In genomic region chr9:44606646-44607045, GRCm38 (mm10) we compare ENCODE assay signal across 11 mouse cellular contexts. TPM values are rescaled to one million over a fixed set of nuclear protein-coding genes. Genes with fewer than 3 reads are reported as not detected.
A peak's percentile ranks its signal among the peaks of the same experiment; 100 is the strongest.
DNase-seq lines count a peak whose midpoint lies in the region; ATAC-seq and TF ChIP-seq lines count a peak whose summit lies in the region.
"Had no signal": no experiment of that assay in that cellular context is flagged by ENCODE, and none has a peak within 500 bp of the region (broad histone marks: within the 10 kb centered on the region; RNA-seq: fewer than 3 reads in every experiment).

No protein-coding gene starts in this region.

- no peaks in the 10 kb centered on the region for H3K9me3 ChIP-seq in CH12.LX (replicated peaks; ENCODE audit: low read length)
- H3K9me3 ChIP-seq in hindbrain, embryonic 14.5 days (ENCODE audit: control insufficient read depth, low read length), result no peaks in the 10 kb centered on the region

- H3K79me2 ChIP-seq in heart, adult 2 months (replicated peaks; ENCODE audit: control insufficient read depth, insufficient read depth, low read length), result peaks cover 16% of the 10 kb centered on the region
- H3K79me2 ChIP-seq in CH12.LX (replicated peaks; ENCODE audit: control insufficient read depth, extremely low read depth, insufficient read depth, poor library complexity, severe bottlenecking), result peaks cover 77% of the 10 kb centered on the region
- peaks cover 96% of the 10 kb centered on the region for H3K79me2 ChIP-seq in macrophage (ENCODE audit: inconsistent target)

- peak overlapping the region; percentile 4; the same call in 1 of the 2 replicates for H3K4me3 ChIP-seq in heart, adult 2 months
- H3K4me3 ChIP-seq in CH12.LX (replicated peaks in 1 of 3; ENCODE audit: low read depth in 2 of 3, low read length in 2 of 3, poor library complexity in 1 of 3), result peak overlapping the region in 2 of 3 experiments; percentile 85 to 96
- H3K4me3 ChIP-seq in hindbrain, embryonic 14.5 days (replicated peaks; ENCODE audit: low read length), result peak overlapping the region; percentile 100
- H3K4me3 ChIP-seq in macrophage (ENCODE audit: inconsistent target), result peak overlapping the region; percentile 92; the same call in 1 of the 2 replicates

- dilution Hi-C loops in CH12.LX (cut with MboI; ENCODE audit: extremely low pct_ligation_motif_present, extremely low pct_unique_long_range_greater_than_20kb, low sequenced_read_pairs), result no loop called here

- peaks cover 14% of the 10 kb centered on the region for H3K4me1 ChIP-seq in heart, adult 2 months (ENCODE audit: control insufficient read depth, insufficient read depth, low read length)
- H3K4me1 ChIP-seq in CH12.LX (ENCODE audit: control insufficient read depth in 1 of 2, insufficient read depth in 2 of 2), result peaks cover 0 to 29% of the 10 kb centered on the region in 2 experiments; a peak in 3 of 4 replicates
- H3K4me1 ChIP-seq in hindbrain, embryonic 14.5 days (replicated peaks; ENCODE audit: control insufficient read depth, insufficient read depth, low read length), result peaks cover 37% of the 10 kb centered on the region

- WGBS in heart, adult 2 months, result 10% methylated on average over 4 of the region's 4 CpGs
- WGBS in hindbrain, embryonic 14.5 days, result 68% methylated on average over 4 of the region's 4 CpGs
- WGBS in macrophage (ENCODE audit: missing documents), result 34% methylated on average over 3 of the region's 4 CpGs

- TF ChIP-seq EP300 in heart, adult 2 months (IDR thresholded peaks at IDR 0.05; ENCODE audit: insufficient read depth, low read depth, low read length), result no peak
- no peak for TF ChIP-seq EP300 in CH12.LX (IDR thresholded peaks at IDR 0.05; ENCODE audit: low read length)

- no peaks in the 10 kb centered on the region for H3K27me3 ChIP-seq in heart, adult 2 months (ENCODE audit: control insufficient read depth, insufficient read depth, low read length)
- H3K27me3 ChIP-seq in CH12.LX (replicated peaks), result no peaks in the 10 kb centered on the region
- H3K27me3 ChIP-seq in hindbrain, embryonic 14.5 days (ENCODE audit: control insufficient read depth, insufficient read depth, low read length), result no peaks in the 10 kb centered on the region

- in situ Hi-C loops in CH12.LX (cut with MboI; ENCODE audit: low pct_ligation_motif_present, low pct_unique_long_range_greater_than_20kb, low sequenced_read_pairs), result loop anchor here (5.0 kb wide), 1 partner anchor 84 kb away; no protein-coding TSS in a partner anchor

- no peak overlapping the region for H3K27ac ChIP-seq in heart, adult 2 months
- H3K27ac ChIP-seq in CH12.LX (ENCODE audit: insufficient read depth, low read depth), result no peak overlapping the region
- no peak overlapping the region for H3K27ac ChIP-seq in hindbrain, embryonic 14.5 days
- H3K27ac ChIP-seq in macrophage, result no peak overlapping the region

- peak overlapping the region; percentile 92; the same call in 1 of the 2 replicates for H3K4me2 ChIP-seq in CH12.LX (ENCODE audit: insufficient read depth, low read depth, poor library complexity, severe bottlenecking)
- H3K4me2 ChIP-seq in hindbrain, embryonic 14.5 days (replicated peaks), result peak overlapping the region; percentile 84

- intact Hi-C loops in heart, adult 2 months (cut with DNase I), result no loop called here
- intact Hi-C loops in heart, postnatal 36 days (cut with DNase I), result loop anchor here (5.0 kb wide), 1 partner anchor 126 kb away; no protein-coding TSS in a partner anchor

- no peak overlapping the region for H3K9ac ChIP-seq in heart, adult 2 months (ENCODE audit: low read depth, low read length)
- peak overlapping the region; percentile 92; the same call in 1 of the 2 replicates for H3K9ac ChIP-seq in CH12.LX (ENCODE audit: insufficient read depth, low read depth)
- no peak overlapping the region for H3K9ac ChIP-seq in hindbrain, embryonic 14.5 days

- ATAC-seq in hindbrain, embryonic 14.5 days (ENCODE audit: low FRiP score), result no peak

- no peak for DNase-seq in heart, adult 2 months
- no peak for DNase-seq in heart, postnatal 36 days
- DNase-seq in CH12.LX (ENCODE audit: extremely low read depth), result no peak
- no peak for DNase-seq in hindbrain, embryonic 14.5 days (ENCODE audit: low spot score)
- DNase-seq in cerebellum, postnatal 25 days, result no peak
- DNase-seq in kidney, adult 18-20 months, result no peak
- DNase-seq in left cerebral cortex, adult 18-20 months (ENCODE audit: low spot score in 2 of 2), result no peak
- DNase-seq: adrenal gland, postnatal 10 days had no signal

- TF ChIP-seq CTCF in heart, adult 2 months (IDR thresholded peaks at IDR 0.05), result no peak
- TF ChIP-seq CTCF in CH12.LX (conservative IDR thresholded peaks at IDR 0.05 in 1 of 2, IDR thresholded peaks at IDR 0.05 in 1 of 2; ENCODE audit: low read depth in 2 of 2, low read length in 2 of 2), result no peak

- peaks cover 34% of the 10 kb centered on the region for H3K36me3 ChIP-seq in heart, adult 2 months (ENCODE audit: control insufficient read depth, insufficient read depth, low read length)
- H3K36me3 ChIP-seq in CH12.LX (replicated peaks in 1 of 2; ENCODE audit: control insufficient read depth in 1 of 2, insufficient read depth in 1 of 2, low read length in 1 of 2) (peaks cover 30 to 37% of the 10 kb centered on the region in 2 experiments), macrophage (ENCODE audit: inconsistent target) (peaks cover 19% of the 10 kb centered on the region)
- peaks cover 44% of the 10 kb centered on the region for H3K36me3 ChIP-seq in hindbrain, embryonic 14.5 days (replicated peaks; ENCODE audit: control insufficient read depth, insufficient read depth)

- TF ChIP-seq RAD21 in CH12.LX (IDR thresholded peaks at IDR 0.05; ENCODE audit: low read depth, low read length), result no peak

- TF ChIP-seq POLR2A in heart, adult 2 months (IDR thresholded peaks at IDR 0.05; ENCODE audit: insufficient read depth, low read depth, low read length), result no peak
- no peak for TF ChIP-seq POLR2A in CH12.LX (IDR thresholded peaks at IDR 0.05; ENCODE audit: low read depth, low read length)

TF ChIP-seq in CH12.LX, 34 proteins besides CTCF, POLR2A, EP300 and RAD21:
- 0 out of 2 replicates have a peak, but pooled peaks have one; percentile 52 for TF ChIP-seq CHD1 (IDR thresholded peaks at IDR 0.05; ENCODE audit: low read depth, low read length)
- TF ChIP-seq TCF12 (IDR thresholded peaks at IDR 0.05; ENCODE audit: low read depth, low read length), result no peak
- TF ChIP-seq PAX5 (IDR thresholded peaks at IDR 0.05; ENCODE audit: low read length), result no peak
- no peak for TF ChIP-seq MAZ (IDR thresholded peaks at IDR 0.05; ENCODE audit: low read depth, low read length)
- TF ChIP-seq UBTF (IDR thresholded peaks at IDR 0.05; ENCODE audit: low read depth, low read length), result no peak
- TF ChIP-seq ZMIZ1 (IDR thresholded peaks at IDR 0.05; ENCODE audit: low read depth, low read length), result no peak
- TF ChIP-seq ZNF384 (IDR thresholded peaks at IDR 0.05; ENCODE audit: low read depth, low read length), result peak; percentile 58; the same call in 1 of the 2 replicates
- no peak for TF ChIP-seq GABPA (IDR thresholded peaks at IDR 0.05; ENCODE audit: insufficient replicate concordance, low read depth, low read length)
- no peak for TF ChIP-seq CHD2 (IDR thresholded peaks at IDR 0.05; ENCODE audit: low read length)
- TF ChIP-seq POLR2AphosphoS2 (IDR thresholded peaks at IDR 0.05; ENCODE audit: low read depth, low read length), result no peak
- TF ChIP-seq HCFC1 (IDR thresholded peaks at IDR 0.05; ENCODE audit: low read depth, low read length), result no peak
TF ChIP-seq in CH12.LX: peak in this region for 2.

RNA-seq across cellular contexts. Expression of gene Ddx6, which starts 2.0 kb away (rescaled TPM):
- total RNA-seq in heart, adult 2 months (2021), result 10 to 100 TPM; 75.6 to 88.4 TPM
- polyA plus RNA-seq in heart, adult 2 months (2012; rRNA removed), result 14.3 and 26.7 TPM in 2 replicates
- total RNA-seq in heart, postnatal 36 days (2021), result 10 to 100 TPM; 82.0 to 85.0 TPM
- 41.5 and 42.3 TPM in 2 replicates for total RNA-seq in CH12.LX (2012; rRNA removed)
- 66.7 and 71.4 TPM in 2 replicates for total RNA-seq in CH12.LX (2014; rRNA removed)
- polyA plus RNA-seq in CH12.LX (2012; ENCODE audit: insufficient read length, low read depth), result 77.1 and 81.2 TPM in 2 replicates
- polyA plus RNA-seq in hindbrain, embryonic 14.5 days (2014; fragmentation: Nextera tagmentation; extraction: Ambion mirVana), result 17.7 and 21.2 TPM in 2 replicates
- total RNA-seq in macrophage (2018; cell fraction: chromatin; rRNA removed), result 100 to 1,000 TPM in 25 of 26 experiments, 10 to 100 TPM in 1; 97.4 to 201 (median 127) TPM
- 100 to 1,000 TPM; 103 to 169 (median 130) TPM for total RNA-seq in macrophage (2018; cell fraction: cytosol; rRNA removed)
- 100 to 1,000 TPM; 122 to 185 (median 135) TPM for total RNA-seq in macrophage (2018; cell fraction: nucleus; rRNA removed)
- 72.2 to 89.3 TPM (median 77.9 TPM) in 3 replicates for polyA plus RNA-seq in macrophage (2018)
- total RNA-seq in left cerebral cortex, adult 18-20 months (2021), result 100 to 1,000 TPM; 145 to 155 TPM

RNA-seq across cellular contexts. Expression of gene Cxcr5, which starts 45.0 kb away (rescaled TPM):
- total RNA-seq in heart, adult 2 months (2021), result under 1 TPM; 0.41 to 0.42 TPM
- polyA plus RNA-seq in heart, adult 2 months (2012; rRNA removed), result 0.59 and 1.7 TPM in 2 replicates
- under 1 TPM; 0.22 to 0.47 TPM for total RNA-seq in heart, postnatal 36 days (2021)
- total RNA-seq in CH12.LX (2012; rRNA removed), result 27.7 and 30.2 TPM in 2 replicates
- total RNA-seq in CH12.LX (2014; rRNA removed), result 75.4 and 93.4 TPM in 2 replicates
- polyA plus RNA-seq in CH12.LX (2012; ENCODE audit: insufficient read length, low read depth), result 61.2 and 70.5 TPM in 2 replicates
- not detected in 2 replicates for polyA plus RNA-seq in hindbrain, embryonic 14.5 days (2014; fragmentation: Nextera tagmentation; extraction: Ambion mirVana)
- not detected for total RNA-seq in macrophage (2018; cell fraction: chromatin; rRNA removed)
- total RNA-seq in macrophage (2018; cell fraction: cytosol; rRNA removed), result under 1 TPM in 13 of 26 experiments, not detected in 13; 0.03 to 0.39 (median 0.07) TPM
- total RNA-seq in macrophage (2018; cell fraction: nucleus; rRNA removed), result under 1 TPM in 3 of 26 experiments, not detected in 23; 0.17 to 0.29 (median 0.21) TPM
- polyA plus RNA-seq in macrophage (2018), result 0.09 TPM in 1 of 3 replicates, not detected in the others
- total RNA-seq in left cerebral cortex, adult 18-20 months (2021), result not detected
- total RNA-seq: left cerebral cortex, postnatal 14 days had no signal
- polyA plus RNA-seq: C2C12 had no signal

Comparison
In these comparisons a context has a peak if more than half of its experiments do, and no peak if none do; other contexts are left out.
1. H3K4me3 ChIP-seq: peak in every context shown above with its lines; median percentile 100 in hindbrain, embryonic 14.5 days; 92 in macrophage; 90 in CH12.LX; 4 in heart, adult 2 months.
2. RNA of gene Cxcr5, which starts 45.0 kb away (total RNA-seq): 27.7 to 93.4 TPM in CH12.LX; 0.22 to 0.47 TPM in heart, postnatal 36 days, 0.41 to 0.42 TPM in heart, adult 2 months and not detected in left cerebral cortex, adult 18-20 months; every median in the first group is over 10 times any median in the second.